Mouse (Mus musculus) kidney, adult 9 months (tissue): ENCODE measurements at regions not wholly inside any gene's neighbourhood (a gene's known extent, or its start where the extent isn't known, plus 50 kb on each side); places are given as distances from the start of the nearest gene placed in this dataset.
A peak's percentile ranks its signal among the peaks of the same experiment; 100 is the strongest.

Source experiments
- DNase-seq: peaks from one replicate; pipeline ENCODE4 v3.0.0; 2022

DNA sequence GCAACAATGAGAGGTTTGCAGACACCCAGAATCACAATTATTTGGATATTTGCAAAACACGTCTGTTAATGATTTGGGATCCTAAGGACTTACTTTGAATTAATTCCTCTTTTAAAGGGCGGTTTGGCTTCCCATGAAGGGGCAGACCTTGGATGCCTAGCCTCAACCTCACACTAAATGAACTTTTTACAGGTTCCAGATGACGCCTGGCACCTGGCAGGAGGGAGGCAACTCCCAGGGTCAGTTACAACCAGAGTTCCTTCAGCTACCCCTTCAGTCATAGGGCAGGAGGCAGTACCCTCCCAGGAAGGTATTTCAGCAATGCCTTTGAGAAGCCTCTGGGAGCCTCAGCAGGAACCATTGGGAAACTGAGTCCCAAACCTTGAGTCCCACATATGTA is 57.9 kb upstream of the Stx18 start:
- no peak for DNase-seq

DNA sequence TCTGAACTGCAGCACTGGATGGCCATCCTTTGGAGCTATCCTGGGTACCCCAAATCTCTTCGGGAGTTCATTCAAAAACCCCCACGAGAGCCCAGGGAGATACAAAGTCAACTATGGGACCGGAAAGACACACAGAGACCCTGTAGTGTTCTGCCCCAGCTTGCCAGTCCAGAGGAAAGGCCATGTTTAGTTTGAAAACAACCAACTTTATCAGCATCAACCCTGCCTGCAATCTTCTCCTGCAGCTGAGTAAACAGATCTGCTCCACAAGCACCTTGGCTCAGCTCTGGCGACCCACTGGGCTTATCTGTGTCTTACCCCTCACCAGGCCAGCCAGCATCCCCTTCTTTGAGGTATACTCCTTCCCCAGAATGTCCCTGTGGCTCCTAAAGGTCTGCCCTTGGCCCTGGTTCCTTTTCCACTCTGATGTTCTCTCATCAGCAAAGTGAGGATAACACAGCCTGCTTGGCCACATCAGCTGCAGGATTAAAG is 61.6 kb upstream of the Stx18 start:
- DNase-seq: no peak

DNA sequence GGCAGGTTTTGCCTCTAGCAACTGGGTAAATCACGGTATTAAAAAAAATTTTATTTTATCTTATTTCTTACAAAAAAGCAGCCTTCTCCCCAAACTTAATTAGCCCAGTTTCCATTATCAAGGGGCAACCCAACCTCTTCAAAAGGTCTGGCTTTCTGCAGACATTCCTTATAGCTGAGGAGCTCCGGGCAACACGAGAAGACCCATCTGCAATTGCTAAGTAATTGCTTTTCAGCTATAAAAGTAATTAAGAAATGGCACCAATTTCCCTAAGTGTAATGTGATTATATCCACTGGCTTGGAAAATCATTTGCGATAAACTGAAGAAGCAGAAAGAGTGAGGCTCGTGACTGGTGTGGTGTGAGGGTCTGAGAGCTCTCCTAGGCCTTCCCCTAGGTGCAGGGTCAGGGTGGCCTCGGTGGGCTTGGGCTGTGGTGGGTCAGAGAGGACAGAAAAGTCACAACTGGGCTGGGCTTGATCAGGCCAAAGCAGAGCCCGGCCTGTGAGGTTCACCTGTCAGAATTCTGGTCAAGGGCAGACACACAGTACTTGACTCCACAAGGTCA is 65.5 kb upstream of the Stx18 start:
- no peak for DNase-seq

DNA sequence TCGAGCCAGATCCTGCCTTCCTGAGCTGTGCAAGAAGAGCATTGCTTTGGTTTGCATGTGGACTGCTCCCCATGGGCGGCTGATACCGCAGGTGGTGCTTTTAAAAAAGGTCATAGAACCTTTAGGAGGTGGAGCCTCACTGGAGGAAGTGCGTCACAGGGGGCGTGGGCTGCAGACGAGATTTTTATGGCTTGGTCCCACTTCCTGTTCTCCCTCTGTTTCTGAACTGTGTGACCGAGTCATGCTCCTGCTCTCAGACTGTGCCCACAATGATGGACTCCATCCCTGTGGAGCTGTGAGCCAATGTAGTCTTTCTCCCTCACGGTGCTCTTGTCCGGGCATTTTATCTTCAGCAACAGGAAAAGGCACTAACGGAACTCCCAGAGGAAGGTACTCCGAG is 66.8 kb upstream of the Stx18 start:
- no peak for DNase-seq

DNA sequence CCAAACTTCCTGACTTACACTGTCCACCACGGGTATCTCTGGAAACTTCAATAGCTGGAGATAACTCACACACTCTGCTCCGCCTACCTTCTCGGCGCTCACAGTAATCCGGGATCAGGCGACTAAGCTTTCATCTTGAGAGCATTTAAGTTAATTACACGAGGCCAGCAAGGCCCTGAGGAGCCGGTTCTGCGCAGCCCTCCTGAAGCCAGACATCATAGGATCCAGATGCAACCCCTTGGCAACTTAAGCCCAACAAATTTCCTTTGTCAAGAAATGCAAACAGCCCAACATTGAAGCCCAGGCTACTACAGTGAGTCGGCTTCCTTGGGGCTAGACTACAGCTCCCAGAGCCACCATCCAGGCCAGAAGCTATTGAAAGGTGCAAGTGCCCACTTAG is 69.9 kb upstream of the Stx18 start:
- DNase-seq: no peak

DNA sequence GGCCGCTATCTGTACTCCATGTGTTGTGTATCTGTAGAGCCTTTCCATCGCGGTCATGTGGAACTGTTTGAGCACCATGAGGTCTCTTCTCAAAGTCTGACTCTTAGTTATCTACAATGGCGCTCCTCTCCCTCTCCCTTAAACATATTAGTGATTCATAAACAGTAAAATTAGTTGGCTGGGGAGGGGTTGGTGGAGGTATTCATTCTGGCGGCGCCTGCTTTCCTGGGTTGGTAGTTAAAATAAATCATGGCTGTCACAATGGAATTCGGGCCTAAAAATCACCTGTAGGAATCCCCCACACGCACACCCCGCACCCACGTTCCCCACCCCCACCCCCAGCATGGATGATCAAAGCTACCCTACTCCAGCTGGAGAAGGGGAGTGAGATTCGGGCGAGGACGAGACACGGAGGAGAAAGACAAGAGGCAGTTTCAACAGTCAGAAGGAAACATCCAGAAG is 70.6 kb upstream of the Stx18 start:
- no peak for DNase-seq

DNA sequence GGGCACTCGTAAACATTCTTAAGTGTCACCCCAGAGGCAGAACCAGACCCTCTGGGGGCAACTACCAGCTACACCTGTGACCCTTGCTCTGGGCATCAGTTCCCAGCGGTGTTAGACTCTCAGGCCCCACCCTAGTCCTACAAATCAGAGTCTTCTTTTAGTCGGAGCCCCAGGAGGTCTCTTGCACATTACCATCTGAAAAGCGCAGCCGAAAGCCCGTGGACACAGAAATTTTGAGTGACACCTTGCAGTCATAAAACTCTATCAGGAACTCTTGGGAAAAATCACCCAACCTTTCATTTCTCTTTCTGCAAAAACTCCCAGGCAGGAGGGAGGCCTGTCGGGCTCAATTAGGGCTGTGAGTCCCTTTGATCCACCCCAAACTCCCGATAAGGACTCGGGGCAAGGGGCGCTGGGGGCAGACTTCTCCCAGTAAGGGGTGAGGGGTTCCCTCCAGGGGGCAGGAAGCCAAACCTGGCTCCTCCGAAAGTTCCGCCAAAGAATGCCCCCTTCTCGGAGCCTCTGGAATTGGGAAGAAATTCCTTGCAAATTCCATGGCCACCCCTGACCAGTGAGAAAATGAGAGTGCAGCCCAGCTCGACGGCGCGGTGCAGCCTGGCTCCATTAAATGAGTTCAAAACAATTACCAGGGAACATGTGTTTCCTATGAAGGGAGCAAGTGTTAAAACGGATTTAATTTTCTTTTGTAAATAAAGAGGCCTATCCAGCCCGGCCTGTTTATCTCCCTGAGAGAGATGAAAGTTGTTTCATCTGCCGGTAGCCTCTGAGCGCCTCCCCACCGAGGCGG is 71.2 kb upstream of the Stx18 start:
- no peak for DNase-seq

DNA sequence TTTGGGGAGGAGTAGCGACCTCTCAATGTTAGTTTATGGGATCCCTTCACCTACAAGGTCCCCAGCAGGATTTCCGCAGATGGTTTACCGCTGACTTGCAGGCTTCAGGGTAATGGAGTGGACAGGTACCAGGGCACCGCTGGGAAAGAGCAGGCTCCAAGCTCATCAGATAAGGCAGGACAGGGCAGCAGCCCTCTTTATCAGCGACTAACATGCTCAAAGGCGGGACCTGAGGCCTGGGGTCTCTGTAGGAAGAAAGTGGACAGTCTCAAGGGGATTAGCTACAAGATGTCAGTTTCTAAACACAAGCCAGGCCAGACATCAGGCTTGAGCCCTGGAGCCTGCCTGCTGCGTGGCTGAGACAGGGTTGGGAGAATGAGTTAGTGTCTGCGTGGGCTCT is 74.9 kb upstream of the Stx18 start:
- no peak for DNase-seq

DNA sequence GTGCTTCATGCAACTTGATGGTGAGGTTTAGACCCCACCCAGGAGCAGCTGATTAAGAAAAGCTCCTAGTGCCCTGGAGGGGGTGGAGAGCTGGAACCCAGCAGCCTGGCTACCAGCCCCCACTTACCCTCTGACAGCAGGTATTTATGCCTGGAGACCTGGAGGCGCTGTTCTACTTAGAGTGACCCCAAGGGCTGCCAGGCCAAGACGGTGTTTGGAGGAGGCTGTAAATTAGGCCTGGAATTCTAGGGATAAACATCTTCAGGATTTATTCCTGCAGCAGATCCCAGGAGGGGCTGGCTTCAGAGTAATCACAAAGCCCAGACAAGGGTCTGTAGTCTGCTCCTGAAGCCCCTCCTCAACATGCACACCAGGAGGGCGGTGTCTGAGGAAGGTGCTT is 76.0 kb upstream of the Stx18 start:
- DNase-seq: no peak

DNA sequence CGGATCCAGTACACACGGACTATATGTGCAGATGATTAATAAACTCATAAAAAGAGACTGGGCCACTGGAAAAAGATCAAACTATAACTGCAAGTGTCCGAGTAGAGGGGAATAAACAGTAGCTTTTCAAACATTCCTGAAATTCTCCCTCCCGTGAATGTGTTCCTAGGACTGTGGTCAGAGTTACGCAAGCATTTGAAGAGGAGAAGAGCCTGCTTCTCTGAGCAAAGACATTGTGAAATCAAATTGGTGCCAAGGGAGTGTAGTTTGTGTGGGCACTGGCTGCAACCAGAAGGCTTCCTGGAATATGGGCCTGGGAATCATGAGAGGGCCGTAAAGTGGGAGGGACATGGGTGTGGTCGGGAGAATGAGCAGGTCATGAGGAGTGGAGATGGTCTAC is 78.3 kb upstream of the Stx18 start:
- DNase-seq: peak; percentile 15

DNA sequence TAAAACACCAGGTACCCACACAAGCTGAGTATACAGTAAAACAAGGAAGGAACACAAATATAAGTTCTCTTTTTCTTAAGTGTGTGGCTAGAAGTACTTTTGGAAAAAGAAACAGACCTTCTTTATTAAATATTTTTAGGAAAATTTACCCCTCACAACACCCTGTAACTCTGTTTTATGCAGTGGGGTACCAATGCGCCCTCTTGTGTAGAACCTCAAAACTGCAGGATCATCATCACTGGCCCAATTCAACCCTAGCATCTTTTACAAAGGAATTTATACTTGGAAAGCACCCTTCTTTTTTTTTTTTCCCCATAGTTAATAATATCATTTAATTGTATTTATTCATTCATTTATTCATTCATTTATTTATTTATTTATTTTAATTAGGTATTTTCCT is 86.4 kb upstream of the Stx18 start:
- DNase-seq: peak; percentile 19

DNA sequence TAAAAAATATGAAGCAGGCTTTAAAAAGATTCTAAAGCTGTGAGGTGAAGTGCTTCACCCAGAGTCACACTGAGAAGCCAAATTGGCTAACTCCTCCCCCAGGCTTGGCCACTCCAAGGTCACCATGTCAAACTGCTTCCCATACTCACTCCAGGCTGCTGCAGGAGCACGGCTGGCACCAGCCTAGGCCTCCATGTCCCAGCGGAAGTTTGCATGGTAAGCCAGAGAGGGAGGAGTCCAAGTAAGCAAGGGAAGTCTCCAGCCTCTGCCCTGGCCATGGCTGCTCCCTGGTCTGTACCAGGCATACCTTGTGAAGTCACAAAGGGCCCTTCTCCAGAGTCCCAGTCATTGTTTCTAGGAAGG is 105.8 kb upstream of the Stx18 start:
- no peak for DNase-seq

DNA sequence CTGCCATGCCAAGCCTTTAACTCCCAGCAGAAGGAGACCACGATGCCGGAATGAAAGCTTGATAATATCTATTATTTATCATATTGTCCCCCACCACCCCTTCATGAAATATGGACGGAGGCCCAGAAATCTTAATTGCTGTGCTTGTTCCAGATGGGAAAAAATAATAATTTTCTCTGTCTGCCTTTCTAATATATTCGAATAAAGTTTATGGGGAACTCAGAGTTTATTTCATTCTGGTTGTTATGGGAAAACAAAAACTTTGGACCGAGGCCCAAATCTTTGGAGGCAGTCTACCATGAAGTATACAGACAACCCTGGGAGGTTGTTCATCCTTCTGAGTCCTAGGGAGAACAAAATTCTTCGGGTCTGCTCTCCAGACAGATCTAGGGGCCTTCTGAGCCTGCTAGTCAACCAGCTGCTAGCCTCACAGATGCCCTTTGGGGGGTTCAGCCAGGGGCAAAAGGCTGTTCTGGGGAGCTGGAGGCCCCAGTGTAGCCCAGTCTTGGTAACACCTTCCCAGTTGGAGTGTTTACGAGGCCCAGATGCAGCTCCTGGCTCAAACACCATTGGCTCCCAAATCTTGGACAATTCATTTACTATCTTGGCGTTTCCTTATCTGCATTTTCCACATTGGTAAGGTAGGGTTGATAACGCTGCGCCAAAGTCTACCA is 106.3 kb upstream of the Stx18 start:
- DNase-seq: no peak

DNA sequence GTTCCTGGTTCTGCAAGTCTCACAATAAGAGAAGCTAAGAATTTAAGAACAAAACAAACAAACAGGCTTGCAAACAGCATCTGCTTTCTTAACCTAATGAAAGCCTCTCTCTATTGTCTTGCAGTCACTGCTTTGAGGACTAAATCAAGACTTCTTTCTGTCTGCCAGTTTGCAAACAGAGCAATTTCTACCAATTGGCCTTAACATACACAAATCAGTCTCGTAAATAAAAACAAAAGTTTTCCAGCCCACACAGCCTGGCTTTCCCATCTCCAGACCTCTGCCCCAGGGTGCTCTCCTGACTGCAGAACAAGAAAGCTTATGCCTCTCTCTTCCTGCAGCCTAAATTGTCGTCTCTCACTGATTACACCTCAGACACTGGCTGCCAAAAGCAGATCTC is 96.1 kb upstream of the Msx1 start:
- no peak for DNase-seq

DNA sequence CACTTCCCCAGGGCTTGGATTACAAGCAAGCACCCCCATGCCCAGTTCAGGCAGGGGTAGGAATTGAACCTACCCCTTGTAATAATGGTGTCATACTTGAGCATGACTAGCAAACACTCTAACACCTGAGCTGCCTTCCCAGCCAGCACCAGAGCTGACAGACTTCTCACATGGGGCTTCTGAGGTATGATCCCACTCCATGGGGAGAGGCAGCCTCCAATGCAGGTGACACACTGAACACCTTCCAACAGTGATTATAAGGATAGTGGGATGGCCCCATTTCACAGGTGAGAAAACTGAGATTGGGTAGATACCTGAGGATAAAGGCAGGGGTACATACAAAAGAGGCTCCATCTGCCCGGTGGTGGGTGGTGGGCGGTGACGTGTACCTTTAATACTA is 94.7 kb upstream of the Msx1 start:
- no peak for DNase-seq

DNA sequence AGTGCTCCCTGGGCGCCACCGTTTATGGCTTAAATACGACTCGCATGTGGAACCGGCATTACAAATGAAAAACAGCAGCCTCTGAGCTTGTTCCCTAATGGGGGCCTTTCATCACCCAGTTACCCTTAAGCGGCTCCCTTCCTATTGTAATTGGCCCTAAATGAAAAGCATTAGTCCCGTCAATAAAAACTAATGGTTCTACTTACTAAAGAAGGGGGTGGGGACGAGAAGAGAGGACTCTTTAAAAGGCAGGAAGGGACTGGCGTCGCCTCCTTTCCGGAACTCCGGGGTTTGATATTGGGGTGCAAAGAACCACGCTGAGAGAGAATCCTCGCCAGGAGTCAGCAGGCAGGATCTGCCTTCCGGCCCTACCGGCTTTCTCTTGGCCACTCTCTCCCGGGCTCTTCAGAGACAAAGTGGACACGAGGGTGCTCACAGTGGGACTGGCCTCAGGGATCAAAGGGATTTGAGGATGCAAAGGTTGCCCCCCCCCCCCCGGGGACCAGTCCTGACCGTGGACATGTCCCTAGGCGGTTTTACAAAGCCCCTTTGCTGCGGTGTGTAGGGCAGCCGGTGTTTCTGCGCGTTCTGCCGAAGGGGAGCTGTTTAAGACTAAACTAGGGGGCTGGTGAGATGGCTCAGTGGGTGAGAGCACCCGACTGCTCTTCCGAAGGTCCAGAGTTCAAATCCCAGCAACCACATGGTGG is 93.8 kb upstream of the Msx1 start:
- no peak for DNase-seq

DNA sequence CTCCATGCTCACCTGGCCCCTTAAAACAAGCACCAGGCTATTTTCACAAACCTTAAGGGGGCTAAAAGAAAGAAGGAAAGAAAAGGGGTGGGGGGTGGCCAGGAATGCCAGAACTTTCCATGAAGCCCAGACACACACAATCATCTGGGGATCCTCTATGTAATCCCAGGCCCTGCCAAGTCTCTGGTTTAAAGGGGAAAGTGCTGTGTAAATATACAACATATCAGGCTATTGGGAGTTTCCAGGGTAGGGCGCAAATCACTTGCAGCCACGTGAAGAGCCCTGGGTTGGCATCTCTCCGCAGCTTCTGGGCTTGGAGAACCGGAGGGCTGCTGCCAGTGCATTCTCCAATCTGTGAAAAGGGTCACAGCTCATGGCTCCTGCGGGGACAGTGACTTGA is 92.8 kb upstream of the Msx1 start:
- DNase-seq: no peak

DNA sequence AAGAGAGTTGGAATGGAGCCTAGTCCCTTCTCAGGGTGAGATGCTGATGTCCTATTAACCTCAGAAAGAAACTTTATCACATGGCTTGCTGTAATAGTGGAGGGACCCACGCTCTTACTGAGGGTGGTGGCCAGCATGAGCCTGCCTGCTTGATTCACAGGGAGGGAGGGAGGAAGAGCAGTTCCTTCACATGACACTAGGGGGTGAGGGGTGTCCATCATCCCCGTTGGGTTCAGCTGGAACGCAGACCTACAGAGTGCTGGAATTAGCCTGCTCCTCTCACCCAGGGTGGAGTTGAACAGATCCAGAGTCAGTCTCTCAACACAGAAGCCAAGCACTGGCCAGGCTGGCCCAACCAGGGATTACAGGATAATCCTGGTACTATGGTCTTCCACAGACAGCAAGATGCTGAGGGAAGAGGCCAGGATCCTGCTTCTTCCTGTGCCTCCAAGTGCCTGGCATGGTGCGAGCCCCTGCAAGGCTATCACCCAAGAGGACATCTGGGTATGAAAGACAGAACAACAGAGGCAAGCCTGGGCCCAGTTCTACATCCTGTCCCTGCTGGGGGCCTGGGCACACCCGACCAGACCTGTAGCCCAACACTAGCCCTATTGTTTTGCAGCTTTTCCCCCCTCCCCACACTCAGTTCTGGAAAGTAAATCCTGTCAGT is 80.4 kb upstream of the Msx1 start:
- no peak for DNase-seq

DNA sequence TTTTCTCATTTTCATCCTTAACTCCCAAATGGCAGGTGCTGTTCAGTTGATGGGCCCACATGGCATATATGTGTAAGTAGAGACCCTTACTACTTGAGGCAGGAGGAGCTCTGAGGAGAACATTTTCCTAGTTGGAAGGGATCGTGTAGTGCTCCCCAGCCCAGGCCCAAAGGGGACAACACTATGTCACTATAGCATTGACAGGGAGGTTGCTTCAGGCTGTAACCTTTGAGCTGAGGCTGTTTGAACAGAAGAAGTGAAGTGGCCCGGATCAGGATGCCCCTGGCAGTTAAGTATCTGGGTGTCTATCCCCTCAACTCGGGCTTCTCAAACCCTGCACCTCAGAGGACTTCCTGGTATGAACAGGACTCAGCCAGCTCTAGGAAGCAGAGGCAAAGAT is 79.5 kb upstream of the Msx1 start:
- no peak for DNase-seq

DNA sequence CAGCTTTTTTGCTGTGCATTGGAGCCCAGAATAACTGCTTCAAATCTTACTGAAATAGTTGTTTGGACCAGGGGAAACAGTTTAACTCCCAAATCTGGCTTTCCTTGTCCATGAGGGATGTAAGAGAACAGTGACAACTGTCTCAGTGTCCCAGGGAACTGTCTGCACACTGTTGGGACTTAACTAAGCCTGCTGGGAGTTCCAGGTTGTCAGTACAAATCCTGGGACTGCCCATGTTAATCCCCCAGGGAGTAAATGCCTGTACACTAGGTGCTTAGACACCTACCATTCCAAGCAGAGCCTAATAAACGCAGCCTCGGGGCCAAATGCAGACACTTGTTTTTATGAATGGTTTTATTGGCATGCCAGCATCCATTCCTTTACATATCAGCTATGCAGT is 78.4 kb upstream of the Msx1 start:
- no peak for DNase-seq

DNA sequence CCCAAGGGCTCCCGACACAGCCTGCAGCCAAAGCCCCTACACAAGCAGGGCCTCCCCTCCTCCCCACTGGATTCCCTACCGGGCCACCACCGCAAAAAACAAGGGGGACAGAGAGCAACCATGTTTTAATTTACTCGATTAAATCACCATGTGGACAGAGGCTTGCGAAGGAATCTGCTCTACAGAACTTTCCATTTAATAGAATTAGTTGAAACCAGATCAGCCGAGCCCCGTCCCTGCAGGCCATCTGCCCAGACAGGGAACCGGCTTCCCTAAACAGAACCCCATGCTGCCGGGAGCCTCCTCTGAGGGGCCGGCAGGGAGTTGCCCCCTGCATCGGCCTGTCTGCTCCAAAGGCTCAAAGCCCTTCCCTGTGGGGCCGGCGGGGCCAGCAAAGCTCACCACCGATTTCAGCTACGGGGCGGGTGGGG is 77.5 kb upstream of the Msx1 start:
- no peak for DNase-seq

DNA sequence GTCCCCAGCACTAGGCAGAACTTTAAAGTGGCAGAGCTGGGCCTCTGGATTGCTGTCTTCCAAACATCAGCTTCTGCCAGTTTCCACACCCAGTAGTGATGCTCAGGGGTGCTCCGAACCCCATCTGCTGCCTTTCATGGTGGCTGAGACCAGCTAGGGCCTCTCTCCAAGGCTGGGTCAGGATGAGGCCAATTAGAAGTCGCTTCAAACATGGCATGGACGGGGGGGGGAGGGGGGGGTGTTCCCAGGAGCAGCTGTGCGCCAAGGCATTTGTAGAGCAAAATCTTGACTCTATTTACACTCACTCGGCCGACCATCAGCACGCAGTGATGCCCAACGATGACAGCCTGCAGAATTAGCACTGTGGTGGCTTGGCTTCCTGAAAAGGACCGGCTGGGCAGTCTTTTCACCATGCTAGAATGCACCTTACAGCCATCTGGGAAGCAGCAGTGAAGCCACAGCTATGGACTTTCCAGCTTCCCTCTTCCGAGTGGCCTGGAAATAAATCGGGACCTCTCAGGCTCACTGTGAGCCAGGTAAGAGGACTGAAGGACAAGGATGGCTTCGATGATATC is 73.7 kb upstream of the Msx1 start:
- DNase-seq: no peak

DNA sequence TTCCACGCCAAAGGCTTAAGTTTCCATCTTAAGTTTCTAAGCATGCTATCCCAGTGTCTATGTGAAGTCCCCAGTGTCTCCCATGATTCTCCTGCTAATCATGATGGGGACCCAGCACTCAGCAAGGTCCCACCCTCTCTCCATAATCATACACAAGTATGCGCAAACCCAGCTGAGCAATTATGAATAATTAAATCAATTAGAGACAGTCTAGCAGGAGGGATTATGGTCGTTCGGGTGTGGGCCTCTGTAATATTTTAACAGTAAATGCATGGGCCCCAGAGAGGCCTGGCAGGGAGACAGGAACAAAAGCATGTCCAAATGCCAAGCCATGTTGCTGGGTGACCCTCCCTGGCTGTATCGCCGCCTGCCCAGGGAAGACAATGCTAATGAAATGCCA is 73.1 kb upstream of the Msx1 start:
- DNase-seq: no peak
